Mouse (Mus musculus) gastrocnemius, postnatal 4 days (tissue): ENCODE results near the gene Gm20388. TPM values are rescaled to one million over a fixed set of nuclear protein-coding genes. Genes with fewer than 3 reads are reported as not detected.

Experiments
- DNase-seq, 2 experiments: peaks; one replicate each; pipeline ENCODE4 v3.0.0; 2021 to 2022; ENCODE audit warnings: low spot score in 2 of 2, mixed read lengths in 2 of 2
- total RNA-seq, 2 experiments: library from RNA; stranded (reverse); gene quantifications; 2 replicates each; pipeline ENCODE4 v1.2.3; 2021

Gm20388 gene
- total RNA-seq, 2 experiments from 2014 or later, result 12.8 to 22.8 TPM

DNA sequence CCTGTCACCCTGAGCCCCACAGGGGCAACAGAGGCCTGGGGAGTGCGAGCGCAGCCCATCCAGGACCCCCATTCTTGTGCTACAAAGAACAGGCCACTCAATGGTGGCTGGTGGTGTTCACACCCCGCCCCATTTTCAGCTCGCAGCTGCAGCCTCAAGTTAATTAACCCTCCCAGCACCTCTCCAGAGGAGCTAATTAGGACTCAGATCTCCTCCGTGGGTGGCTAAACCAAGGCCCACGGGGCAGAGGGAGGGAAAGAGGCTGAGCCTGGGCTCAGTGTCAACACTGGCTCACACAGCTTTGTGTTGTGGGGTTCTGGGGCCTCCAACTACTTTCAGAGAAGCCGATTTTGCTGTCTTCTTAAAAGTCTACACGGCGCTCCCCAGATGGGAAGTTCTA, 393.5 kb downstream of the Gm20388 start:
- no peak for DNase-seq

DNA sequence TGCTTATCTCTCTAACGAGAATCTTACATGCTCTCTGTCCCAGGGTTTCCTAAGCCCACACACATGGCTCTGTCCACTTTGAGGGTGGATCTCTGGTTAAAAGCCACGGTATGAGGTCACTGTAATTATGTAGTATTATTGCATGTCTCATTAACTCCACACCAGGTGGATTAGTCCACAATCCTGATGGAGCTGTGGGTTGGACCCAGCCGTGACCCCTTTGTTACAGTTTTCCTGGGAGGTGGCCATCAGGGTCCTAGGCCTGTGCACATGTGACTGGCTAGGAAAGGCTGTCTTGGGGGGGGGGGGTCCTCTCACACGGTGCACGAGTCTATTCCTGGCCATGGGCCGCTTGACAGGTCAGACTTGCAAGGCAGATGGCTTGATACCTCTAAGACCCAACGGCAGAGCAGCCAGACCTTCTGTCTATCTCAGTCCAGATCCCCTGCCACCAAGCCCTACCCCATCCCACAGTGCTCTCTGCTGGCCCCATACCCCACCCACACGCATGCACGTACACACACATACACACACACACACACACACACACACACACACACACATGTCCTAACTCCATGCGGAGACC, 395.3 kb downstream of the Gm20388 start:
- DNase-seq, result no peak

GRCm38 (mm10) chr8:120307103-120307502, 396.5 kb downstream of the Gm20388 start:
- DNase-seq, result no peak

DNA sequence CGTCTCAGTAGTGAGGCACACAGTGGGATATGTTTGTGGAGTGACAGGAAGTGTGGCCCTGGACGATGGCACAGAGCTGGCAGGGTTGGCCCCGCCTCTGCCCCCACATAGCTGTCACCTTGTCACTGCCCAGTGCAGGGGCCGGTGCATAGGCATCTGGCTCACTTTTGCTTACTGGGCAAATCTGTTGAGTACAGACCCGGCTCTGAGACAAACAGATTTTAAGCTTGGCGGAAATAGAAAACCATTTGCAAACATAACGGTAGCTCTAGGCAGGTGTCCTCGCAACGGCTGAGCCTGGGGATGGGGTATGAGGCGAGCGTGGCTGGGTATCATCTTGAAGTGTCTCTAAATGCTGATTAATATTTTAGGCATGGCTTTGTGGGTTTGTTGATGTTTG, 396.9 kb downstream of the Gm20388 start:
- DNase-seq, result no peak

DNA sequence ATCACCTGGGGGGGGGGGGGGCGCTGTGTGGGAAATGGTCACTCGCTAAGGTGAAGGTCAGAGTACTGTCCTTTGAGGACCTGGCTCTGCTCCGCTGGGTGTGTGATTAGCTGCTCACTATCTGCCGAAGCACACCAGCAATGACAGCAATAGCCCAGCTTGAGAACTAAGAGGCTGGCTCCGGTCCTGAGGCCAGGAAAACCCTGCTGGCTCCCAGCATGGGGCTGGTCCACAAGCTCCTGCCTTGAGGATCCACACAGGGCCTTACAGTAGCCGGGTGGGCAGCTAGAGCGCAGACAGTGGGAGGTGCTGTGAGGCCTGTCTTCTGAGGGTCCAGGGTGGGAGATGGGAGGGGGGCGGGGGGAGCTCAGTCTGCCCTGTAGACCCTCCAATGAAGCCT, 397.5 kb downstream of the Gm20388 start:
- no peak for DNase-seq

DNA sequence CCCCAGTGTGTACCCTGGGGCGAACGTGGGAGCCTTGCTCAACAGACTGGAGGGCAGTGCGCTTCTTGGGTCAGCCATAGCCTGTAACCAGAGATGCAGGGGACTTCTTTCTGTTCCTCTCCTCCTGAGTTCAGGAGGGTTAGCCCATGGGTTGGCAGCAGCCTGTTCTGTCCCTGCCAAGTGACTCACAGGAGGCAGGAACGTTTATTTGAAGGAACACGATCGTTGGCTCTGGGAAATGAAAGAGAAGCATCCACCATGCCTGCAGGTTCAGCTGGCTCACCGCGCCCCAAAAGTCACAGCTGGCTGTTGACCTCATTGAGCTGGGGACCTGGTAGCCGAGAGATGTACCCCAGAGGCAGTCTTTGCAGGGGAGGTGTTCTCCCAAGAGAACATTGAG, 397.9 kb downstream of the Gm20388 start:
- DNase-seq, result peak in 1 of 2 experiments; percentile 56

GRCm38 (mm10) chr8:120309326-120309725, 398.7 kb downstream of the Gm20388 start:
- peak; percentile 48 to 78 for DNase-seq

- DNase-seq, result no peak
Observed at GRCm38 (mm10) chr8:120310063-120310462, 399.4 kb downstream of the Gm20388 start.

GRCm38 (mm10) chr8:120312452-120312851, 401.8 kb downstream of the Gm20388 start:
- no peak for DNase-seq

GRCm38 (mm10) chr8:120313674-120314073, 403.0 kb downstream of the Gm20388 start:
- no peak for DNase-seq

DNA sequence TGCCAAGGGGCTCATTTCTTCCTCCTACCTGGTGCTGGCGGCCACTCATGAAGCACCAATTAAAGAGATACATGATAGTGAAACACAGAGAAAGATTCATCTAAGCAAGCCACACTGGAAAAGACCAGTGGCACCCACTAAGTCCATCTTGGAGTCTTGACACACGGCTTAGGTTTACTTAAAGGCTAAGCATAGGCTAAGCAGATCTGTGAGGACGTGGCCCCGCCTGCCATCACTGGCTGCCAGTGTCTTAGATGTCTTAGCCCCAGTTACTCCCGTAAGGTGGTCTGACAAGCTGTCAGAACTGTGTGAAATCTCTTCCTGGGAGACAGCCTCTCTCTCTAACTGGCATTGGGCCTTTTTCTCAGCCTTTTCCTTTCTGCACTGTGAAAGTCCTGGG, 404.3 kb downstream of the Gm20388 start:
- no peak for DNase-seq

- DNase-seq, result no peak
Observed at GRCm38 (mm10) chr8:120315644-120316043, 405.0 kb downstream of the Gm20388 start.

DNA sequence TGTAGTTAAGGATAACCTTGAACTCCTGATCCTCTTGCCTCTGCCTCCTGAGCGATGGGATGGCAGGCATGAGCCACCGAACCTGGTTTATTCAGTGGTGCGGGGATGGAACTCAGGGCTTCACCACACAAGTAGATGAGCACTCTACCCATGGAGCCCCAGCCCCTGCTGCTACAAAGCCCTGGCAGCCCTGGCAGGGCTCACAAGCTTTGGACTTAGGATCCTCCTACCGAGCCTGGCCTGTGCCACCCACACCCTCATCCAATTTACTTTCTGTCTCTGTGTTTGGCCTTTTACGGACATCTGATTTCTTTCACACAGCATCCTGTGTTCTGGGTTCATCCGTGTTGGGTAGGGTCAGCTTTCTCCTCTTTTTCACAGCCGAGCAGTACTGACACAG, 406.1 kb downstream of the Gm20388 start:
- no peak for DNase-seq

- DNase-seq, result no peak
Observed at GRCm38 (mm10) chr8:120317118-120317824, 406.6 kb downstream of the Gm20388 start.

DNA sequence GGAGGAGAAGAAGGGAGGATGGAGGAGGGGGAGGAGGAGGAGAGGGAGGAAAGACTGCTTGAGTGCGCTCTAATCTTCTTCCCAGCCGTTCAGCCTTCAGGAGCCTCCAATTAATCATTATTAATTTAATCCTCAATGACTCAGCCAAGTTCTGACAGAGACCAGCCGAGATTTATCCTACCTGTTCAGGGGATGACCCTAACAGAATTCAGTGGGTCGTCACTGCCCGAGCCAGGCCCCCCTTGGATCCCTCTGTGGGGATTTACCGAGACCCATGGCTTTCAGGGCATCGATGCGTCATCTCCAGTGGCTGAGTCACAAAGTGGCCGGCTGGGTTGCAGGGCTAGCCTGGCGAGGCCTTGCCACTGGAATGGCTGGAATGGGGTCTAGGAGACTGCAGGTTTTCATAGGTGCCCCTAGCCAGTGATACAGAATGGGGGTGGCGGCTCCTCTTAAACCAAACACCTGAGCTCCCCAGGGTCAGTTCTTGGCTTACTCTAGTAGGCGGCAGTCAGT, 407.9 kb downstream of the Gm20388 start:
- DNase-seq, result no peak

GRCm38 (mm10) chr8:120319449-120319848, 408.8 kb downstream of the Gm20388 start:
- peak; percentile 64 to 75 for DNase-seq

- no peak for DNase-seq
Observed at GRCm38 (mm10) chr8:120320146-120320545, 409.5 kb downstream of the Gm20388 start.

DNA sequence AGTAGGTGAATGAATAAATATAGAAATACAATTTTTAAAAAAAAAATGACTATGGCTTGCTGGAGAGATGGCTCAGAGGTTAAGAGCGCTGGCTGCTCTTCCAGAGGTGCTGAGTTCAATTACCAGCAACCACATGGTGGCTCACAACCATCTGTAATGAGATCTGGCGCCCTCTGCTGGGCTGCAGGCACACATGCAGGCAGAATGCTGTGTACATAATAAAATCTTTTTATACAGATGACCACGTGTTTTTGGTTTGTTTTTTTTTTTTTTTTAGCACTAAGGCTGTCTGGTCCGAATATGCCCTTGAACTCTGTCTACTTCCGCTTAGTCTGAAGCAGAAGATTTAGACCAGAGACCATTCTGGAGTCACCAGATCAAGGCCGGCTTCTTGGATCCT, 411.1 kb downstream of the Gm20388 start:
- DNase-seq, result no peak

GRCm38 (mm10) chr8:120322956-120323448, 412.4 kb downstream of the Gm20388 start:
- peak in 1 of 2 experiments; percentile 71 for DNase-seq

DNA sequence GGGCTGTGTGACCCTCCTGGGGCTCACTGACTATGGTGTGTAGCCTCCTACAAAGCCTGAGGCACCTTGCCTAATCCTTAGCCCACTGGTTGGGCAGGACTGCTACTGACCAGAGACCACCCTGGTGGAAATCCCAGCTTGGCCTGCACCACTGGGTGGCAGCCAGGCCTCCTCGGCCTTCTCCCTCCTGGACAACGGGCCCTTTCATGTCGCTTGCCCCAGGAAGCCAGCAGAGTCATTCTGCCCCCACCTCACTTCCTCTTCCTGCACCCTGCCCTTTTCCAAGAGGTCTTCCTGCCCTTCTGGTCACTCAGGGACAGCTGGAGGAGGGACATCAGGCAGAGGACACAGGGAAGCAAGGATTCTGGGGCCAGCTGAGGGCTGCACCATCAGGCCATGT, 413.9 kb downstream of the Gm20388 start:
- no peak for DNase-seq

DNA sequence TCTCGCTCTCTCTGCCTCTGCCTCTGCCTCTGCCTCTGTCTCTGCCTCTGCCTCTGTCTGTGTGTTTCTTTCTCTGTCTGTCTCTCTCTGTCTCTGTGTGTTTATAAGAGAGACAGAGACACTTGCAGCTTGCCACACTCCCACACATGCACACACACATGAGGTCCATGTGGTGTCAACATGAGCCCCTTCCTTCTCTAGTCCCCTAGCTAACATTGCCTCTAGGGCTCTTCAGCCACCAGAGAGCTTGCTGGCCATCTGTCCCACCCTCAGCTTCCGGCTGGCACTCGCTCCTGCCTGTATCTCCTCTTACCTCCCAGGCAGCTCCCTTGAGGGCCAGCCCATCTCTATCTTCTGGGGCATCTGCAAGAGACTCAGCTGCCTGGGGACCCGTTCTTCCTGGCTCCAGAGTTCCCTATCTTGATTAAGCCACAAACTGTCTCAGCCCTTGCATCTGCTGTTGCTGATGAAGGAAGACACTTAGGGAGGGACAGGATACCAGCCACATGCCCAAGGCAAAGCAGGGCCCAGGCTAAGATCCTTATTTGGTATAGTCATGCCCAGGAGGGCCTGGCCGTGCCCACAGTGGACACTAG, 414.6 kb downstream of the Gm20388 start:
- DNase-seq, result no peak

DNA sequence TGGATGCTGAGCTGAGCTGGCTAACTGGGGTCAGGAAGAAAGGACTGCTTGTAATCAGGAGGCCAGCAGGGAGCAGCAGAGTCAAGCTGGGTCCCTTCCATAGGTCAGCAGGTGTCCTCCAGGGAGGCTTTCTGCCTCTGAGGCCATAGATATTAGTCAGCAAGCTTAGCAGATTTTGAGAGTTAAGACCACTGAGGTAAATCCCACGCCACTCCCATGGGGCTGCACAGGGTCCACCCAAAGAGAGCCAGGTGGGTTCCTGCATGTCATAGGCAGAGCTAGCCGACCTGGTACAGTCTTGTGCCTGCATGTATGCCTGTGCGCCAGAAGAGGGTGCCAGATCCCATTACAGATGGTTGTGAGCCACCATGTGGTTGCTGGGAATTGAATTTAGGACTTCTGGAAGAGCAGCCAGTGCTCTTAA, 416.5 kb downstream of the Gm20388 start:
- no peak for DNase-seq
